Mouse (Mus musculus): ENCODE results near the gene Rbm28.
A peak's percentile ranks its signal among the peaks of the same experiment; 100 is the strongest.

Rbm28 gene

GRCm38 (mm10) chr6:29160786-29161185, 4.0 kb downstream of the Rbm28 start:
- Histone ChIP-seq H3K4me1 (replicated peaks; ENCODE audit: low read depth, low read length) (peaks cover 22% of the 10 kb centered on the region), H3K36me3 (ENCODE audit: insufficient read depth, low read length) (peaks cover 50% of the 10 kb centered on the region), H3K9me3 (ENCODE audit: low read length) (no peaks in the 10 kb centered on the region), H3K4me3 (replicated peaks; ENCODE audit: low read length) (no peak overlapping the region), H3K27me3 (ENCODE audit: insufficient read depth, low read length) (no peaks in the 10 kb centered on the region)
- TF ChIP-seq POU5F1 (IDR thresholded peaks at IDR 0.05; ENCODE audit: borderline replicate concordance, low read length) (no peak), NANOG (IDR thresholded peaks at IDR 0.05; ENCODE audit: borderline replicate concordance, low read length) (no peak), CTCF (conservative IDR thresholded peaks at IDR 0.05; ENCODE audit: low read length) (no peak)

GRCm38 (mm10) chr6:29156326-29156725, 8.5 kb downstream of the Rbm28 start:
- Histone ChIP-seq H3K27me3 (ENCODE audit: insufficient read depth, low read length) (no peaks in the 10 kb centered on the region), H3K4me1 (replicated peaks; ENCODE audit: low read depth, low read length) (no peaks in the 10 kb centered on the region), H3K36me3 (ENCODE audit: insufficient read depth, low read length) (peaks cover 93% of the 10 kb centered on the region), H3K9me3 (ENCODE audit: low read length) (no peaks in the 10 kb centered on the region), H3K4me3 (replicated peaks; ENCODE audit: low read length) (no peak overlapping the region)
- no peak for TF ChIP-seq NANOG (IDR thresholded peaks at IDR 0.05; ENCODE audit: borderline replicate concordance, low read length)
- no peak for TF ChIP-seq CTCF (conservative IDR thresholded peaks at IDR 0.05; ENCODE audit: low read length)
- TF ChIP-seq POU5F1 (IDR thresholded peaks at IDR 0.05; ENCODE audit: borderline replicate concordance, low read length), result no peak

GRCm38 (mm10) chr6:29150001-29150400, 14.8 kb downstream of the Rbm28 start:
- H3K4me3 ChIP-seq (replicated peaks; ENCODE audit: low read length), result no peak overlapping the region
- no peaks in the 10 kb centered on the region for H3K9me3 ChIP-seq (ENCODE audit: low read length)
- H3K4me1 ChIP-seq (replicated peaks; ENCODE audit: low read depth, low read length), result peaks cover 12% of the 10 kb centered on the region
- no peaks in the 10 kb centered on the region for H3K27me3 ChIP-seq (ENCODE audit: insufficient read depth, low read length)
- no peak for TF ChIP-seq CTCF (conservative IDR thresholded peaks at IDR 0.05; ENCODE audit: low read length)
- TF ChIP-seq NANOG (IDR thresholded peaks at IDR 0.05; ENCODE audit: borderline replicate concordance, low read length), result no peak
- no peak for TF ChIP-seq POU5F1 (IDR thresholded peaks at IDR 0.05; ENCODE audit: borderline replicate concordance, low read length)
- peaks cover 88% of the 10 kb centered on the region for H3K36me3 ChIP-seq (ENCODE audit: insufficient read depth, low read length)

GRCm38 (mm10) chr6:29147407-29148010, 17.3 kb downstream of the Rbm28 start:
- Histone ChIP-seq H3K9me3 (ENCODE audit: low read length) (no peaks in the 10 kb centered on the region), H3K4me3 (replicated peaks; ENCODE audit: low read length) (no peak overlapping the region), H3K36me3 (ENCODE audit: insufficient read depth, low read length) (peaks cover 81% of the 10 kb centered on the region), H3K4me1 (replicated peaks; ENCODE audit: low read depth, low read length) (peaks cover 12% of the 10 kb centered on the region), H3K27me3 (ENCODE audit: insufficient read depth, low read length) (no peaks in the 10 kb centered on the region)
- TF ChIP-seq NANOG (IDR thresholded peaks at IDR 0.05; ENCODE audit: borderline replicate concordance, low read length) (no peak), POU5F1 (IDR thresholded peaks at IDR 0.05; ENCODE audit: borderline replicate concordance, low read length) (no peak), CTCF (conservative IDR thresholded peaks at IDR 0.05; ENCODE audit: low read length) (no peak)

- H3K4me3 ChIP-seq (replicated peaks; ENCODE audit: low read length), result no peak overlapping the region
- peaks cover 81% of the 10 kb centered on the region for H3K36me3 ChIP-seq (ENCODE audit: insufficient read depth, low read length)
- H3K27me3 ChIP-seq (ENCODE audit: insufficient read depth, low read length), result no peaks in the 10 kb centered on the region
- peaks cover 12% of the 10 kb centered on the region for H3K4me1 ChIP-seq (replicated peaks; ENCODE audit: low read depth, low read length)
- H3K9me3 ChIP-seq (ENCODE audit: low read length), result no peaks in the 10 kb centered on the region
- TF ChIP-seq NANOG (IDR thresholded peaks at IDR 0.05; ENCODE audit: borderline replicate concordance, low read length), result no peak
These were observed 18.2 kb downstream of the Rbm28 start for GRCm38 (mm10) chr6:29146641-29147040.

- TF ChIP-seq CTCF (conservative IDR thresholded peaks at IDR 0.05; ENCODE audit: low read length) (no peak), NANOG (IDR thresholded peaks at IDR 0.05; ENCODE audit: borderline replicate concordance, low read length) (no peak), POU5F1 (IDR thresholded peaks at IDR 0.05; ENCODE audit: borderline replicate concordance, low read length) (no peak)
- Histone ChIP-seq H3K4me3 (replicated peaks; ENCODE audit: low read length) (no peak overlapping the region), H3K27me3 (ENCODE audit: insufficient read depth, low read length) (no peaks in the 10 kb centered on the region), H3K4me1 (replicated peaks; ENCODE audit: low read depth, low read length) (peaks cover 12% of the 10 kb centered on the region), H3K36me3 (ENCODE audit: insufficient read depth, low read length) (peaks cover 81% of the 10 kb centered on the region), H3K9me3 (ENCODE audit: low read length) (no peaks in the 10 kb centered on the region)
These were observed 19.1 kb downstream of the Rbm28 start for GRCm38 (mm10) chr6:29145456-29146307.

GRCm38 (mm10) chr6:29144971-29145370, 19.8 kb downstream of the Rbm28 start:
- Histone ChIP-seq H3K4me3 (replicated peaks; ENCODE audit: low read length) (no peak overlapping the region), H3K4me1 (replicated peaks; ENCODE audit: low read depth, low read length) (peaks cover 12% of the 10 kb centered on the region), H3K27me3 (ENCODE audit: insufficient read depth, low read length) (no peaks in the 10 kb centered on the region), H3K9me3 (ENCODE audit: low read length) (no peaks in the 10 kb centered on the region), H3K36me3 (ENCODE audit: insufficient read depth, low read length) (peaks cover 83% of the 10 kb centered on the region)
- TF ChIP-seq NANOG (IDR thresholded peaks at IDR 0.05; ENCODE audit: borderline replicate concordance, low read length), result no peak
- TF ChIP-seq CTCF (conservative IDR thresholded peaks at IDR 0.05; ENCODE audit: low read length), result no peak
- no peak for TF ChIP-seq POU5F1 (IDR thresholded peaks at IDR 0.05; ENCODE audit: borderline replicate concordance, low read length)

- H3K4me1 ChIP-seq (replicated peaks; ENCODE audit: low read depth, low read length), result peaks cover 12% of the 10 kb centered on the region
- H3K36me3 ChIP-seq (ENCODE audit: insufficient read depth, low read length), result peaks cover 80% of the 10 kb centered on the region
- H3K4me3 ChIP-seq (replicated peaks; ENCODE audit: low read length), result no peak overlapping the region
- H3K9me3 ChIP-seq (ENCODE audit: low read length), result no peaks in the 10 kb centered on the region
- TF ChIP-seq POU5F1 (IDR thresholded peaks at IDR 0.05; ENCODE audit: borderline replicate concordance, low read length) (no peak), NANOG (IDR thresholded peaks at IDR 0.05; ENCODE audit: borderline replicate concordance, low read length) (no peak), CTCF (conservative IDR thresholded peaks at IDR 0.05; ENCODE audit: low read length) (peak; percentile 88)
- no peaks in the 10 kb centered on the region for H3K27me3 ChIP-seq (ENCODE audit: insufficient read depth, low read length)
These were observed 21.2 kb downstream of the Rbm28 start for GRCm38 (mm10) chr6:29143608-29144007.

Data from E14TG2a.4 (cell line).